Mouse (Mus musculus): ENCODE data around the gene Stk16. TPM values are rescaled to one million over a fixed set of nuclear protein-coding genes. Genes with fewer than 3 reads are reported as not detected.

The Stk16 gene
- 18.6 TPM for polyA plus RNA-seq (2014; fragmentation: Illumina TruSeq; extraction: RNeasy Lipid Tissue Mini Kit (QIAGEN cat#74804); ENCODE audit: low read depth, low replicate concordance)

GRCm38 (mm10) chr1:75210136-75211087, at the start of gene Stk16, which contains the start of gene Glb1l:
Stk16 (plus strand) TSS chr1:75210838.
Glb1l (minus strand) TSS chr1:75210813.

GRCm38 (mm10) chr1:75168472-75169464, 41.9 kb upstream of the Stk16 start, which contains the start of gene Zfand2b:
Zfand2b (plus strand) TSS chr1:75168646.

GRCm38 (mm10) chr1:75180105-75180590, 30.5 kb upstream of the Stk16 start, which contains the start of gene Abcb6:
Abcb6 (minus strand) TSS chr1:75180392.

GRCm38 (mm10) chr1:75191622-75192402, 18.8 kb upstream of the Stk16 start, which contains the start of the genes Ankzf1 and Atg9a:
Ankzf1 (plus strand) TSS chr1:75192151.
Atg9a (minus strand) TSS chr1:75192196.

GRCm38 (mm10) chr1:75219531-75219930, 8.9 kb downstream of the Stk16 start, which contains the start of gene Tuba4a:
Tuba4a (minus strand) TSS chr1:75219865.

GRCm38 (mm10) chr1:75231664-75232152, 21.1 kb downstream of the Stk16 start, which contains the start of gene A630095N17Rik:
A630095N17Rik (minus strand) TSS chr1:75232102.

GRCm38 (mm10) chr1:75236117-75237050, 25.7 kb downstream of the Stk16 start, which contains the start of gene Dnajb2:
Dnajb2 (plus strand) TSS chr1:75236406.

GRCm38 (mm10) chr1:75264091-75264880, 53.6 kb downstream of the Stk16 start, which contains the start of gene Ptprn:
Ptprn (minus strand) TSS chr1:75264502.

Other genes starting within 250 kb of the Stk16 start
- 4.0 TPM for gene Nhej1, start 85.6 kb upstream of the Stk16 start, polyA plus RNA-seq (2014; fragmentation: Illumina TruSeq; extraction: RNeasy Lipid Tissue Mini Kit (QIAGEN cat#74804); ENCODE audit: low read depth, low replicate concordance)
- not detected for gene Slc23a3, start 76.9 kb upstream of the Stk16 start, polyA plus RNA-seq (2014; fragmentation: Illumina TruSeq; extraction: RNeasy Lipid Tissue Mini Kit (QIAGEN cat#74804); ENCODE audit: low read depth, low replicate concordance)
- gene Cnppd1, start 68.1 kb upstream of the Stk16 start, polyA plus RNA-seq (2014; fragmentation: Illumina TruSeq; extraction: RNeasy Lipid Tissue Mini Kit (QIAGEN cat#74804); ENCODE audit: low read depth, low replicate concordance) = 14.3 TPM
- gene Retreg2, start 68.1 kb upstream of the Stk16 start, polyA plus RNA-seq (2014; fragmentation: Illumina TruSeq; extraction: RNeasy Lipid Tissue Mini Kit (QIAGEN cat#74804); ENCODE audit: low read depth, low replicate concordance) = 17.7 TPM
- not detected for gene Zfand2b, start 42.2 kb upstream of the Stk16 start, polyA plus RNA-seq (2014; fragmentation: Illumina TruSeq; extraction: RNeasy Lipid Tissue Mini Kit (QIAGEN cat#74804); ENCODE audit: low read depth, low replicate concordance)
- gene Abcb6, start 30.4 kb upstream of the Stk16 start, polyA plus RNA-seq (2014; fragmentation: Illumina TruSeq; extraction: RNeasy Lipid Tissue Mini Kit (QIAGEN cat#74804); ENCODE audit: low read depth, low replicate concordance) = 9.5 TPM
- gene Ankzf1, start 18.7 kb upstream of the Stk16 start, polyA plus RNA-seq (2014; fragmentation: Illumina TruSeq; extraction: RNeasy Lipid Tissue Mini Kit (QIAGEN cat#74804); ENCODE audit: low read depth, low replicate concordance) = 3.0 TPM
- 68.6 TPM for gene Atg9a, start 18.6 kb upstream of the Stk16 start, polyA plus RNA-seq (2014; fragmentation: Illumina TruSeq; extraction: RNeasy Lipid Tissue Mini Kit (QIAGEN cat#74804); ENCODE audit: low read depth, low replicate concordance)
- gene Glb1l, start within 50 bp of the Stk16 start, polyA plus RNA-seq (2014; fragmentation: Illumina TruSeq; extraction: RNeasy Lipid Tissue Mini Kit (QIAGEN cat#74804); ENCODE audit: low read depth, low replicate concordance) = 194 TPM
- 11.1 TPM for gene Tuba4a, start 9.0 kb downstream of the Stk16 start, polyA plus RNA-seq (2014; fragmentation: Illumina TruSeq; extraction: RNeasy Lipid Tissue Mini Kit (QIAGEN cat#74804); ENCODE audit: low read depth, low replicate concordance)
- gene A630095N17Rik, start 21.3 kb downstream of the Stk16 start, polyA plus RNA-seq (2014; fragmentation: Illumina TruSeq; extraction: RNeasy Lipid Tissue Mini Kit (QIAGEN cat#74804); ENCODE audit: low read depth, low replicate concordance) = 33.7 TPM
- gene Dnajb2, start 25.6 kb downstream of the Stk16 start, polyA plus RNA-seq (2014; fragmentation: Illumina TruSeq; extraction: RNeasy Lipid Tissue Mini Kit (QIAGEN cat#74804); ENCODE audit: low read depth, low replicate concordance) = 96.0 TPM
- gene Ptprn, start 53.7 kb downstream of the Stk16 start, polyA plus RNA-seq (2014; fragmentation: Illumina TruSeq; extraction: RNeasy Lipid Tissue Mini Kit (QIAGEN cat#74804); ENCODE audit: low read depth, low replicate concordance) = not detected
- 0.56 TPM for gene Resp18, start 67.6 kb downstream of the Stk16 start, polyA plus RNA-seq (2014; fragmentation: Illumina TruSeq; extraction: RNeasy Lipid Tissue Mini Kit (QIAGEN cat#74804); ENCODE audit: low read depth, low replicate concordance)
- gene Dnpep, start 107.2 kb downstream of the Stk16 start, polyA plus RNA-seq (2014; fragmentation: Illumina TruSeq; extraction: RNeasy Lipid Tissue Mini Kit (QIAGEN cat#74804); ENCODE audit: low read depth, low replicate concordance) = 5.5 TPM
- gene Des, start 149.5 kb downstream of the Stk16 start, polyA plus RNA-seq (2014; fragmentation: Illumina TruSeq; extraction: RNeasy Lipid Tissue Mini Kit (QIAGEN cat#74804); ENCODE audit: low read depth, low replicate concordance) = 0.55 TPM
- gene Speg, start 164.5 kb downstream of the Stk16 start, polyA plus RNA-seq (2014; fragmentation: Illumina TruSeq; extraction: RNeasy Lipid Tissue Mini Kit (QIAGEN cat#74804); ENCODE audit: low read depth, low replicate concordance) = 0.14 TPM
- gene Gmppa, start 225.1 kb downstream of the Stk16 start, polyA plus RNA-seq (2014; fragmentation: Illumina TruSeq; extraction: RNeasy Lipid Tissue Mini Kit (QIAGEN cat#74804); ENCODE audit: low read depth, low replicate concordance) = 7.7 TPM
- 0.08 TPM for gene Asic4, start 239.6 kb downstream of the Stk16 start, polyA plus RNA-seq (2014; fragmentation: Illumina TruSeq; extraction: RNeasy Lipid Tissue Mini Kit (QIAGEN cat#74804); ENCODE audit: low read depth, low replicate concordance)